Mouse (Mus musculus) ES-Bruce4 (cell line): Measurements from ENCODE around the gene Clstn2. TPM values are rescaled to one million over a fixed set of nuclear protein-coding genes. Genes with fewer than 3 reads are reported as not detected.

ENCODE experiments used
- H3K27ac ChIP-seq: 2 replicates; pipeline ENCODE4 v1.5.1; 2012; ENCODE audit warnings: low read length, inconsistent platforms; ENCODE audit not compliant: insufficient read depth
- H3K27me3 ChIP-seq: 2 replicates; pipeline ENCODE4 v1.6.1; 2012; ENCODE audit warnings: mild to moderate bottlenecking, low read length, inconsistent platforms; ENCODE audit not compliant: control insufficient read depth, poor library complexity, insufficient read depth, severe bottlenecking
- H3K36me3 ChIP-seq: 2 replicates; pipeline ENCODE4 v1.6.1; 2012; ENCODE audit warnings: inconsistent platforms, mild to moderate bottlenecking, low read length, moderate library complexity; ENCODE audit not compliant: control insufficient read depth, poor library complexity, insufficient read depth, severe bottlenecking
- H3K4me1 ChIP-seq: one replicate; pipeline ENCODE4 v1.8.1; 2011; ENCODE audit warnings: low read length; ENCODE audit not compliant: control insufficient read depth, insufficient read depth
- H3K4me3 ChIP-seq: 2 replicates; pipeline ENCODE4 v1.5.1; 2011; ENCODE audit warnings: low read depth, mild to moderate bottlenecking, low read length
- H3K9ac ChIP-seq: 2 replicates; pipeline ENCODE4 v1.6.1; 2012; ENCODE audit warnings: low read depth, mild to moderate bottlenecking, inconsistent platforms; ENCODE audit not compliant: poor library complexity, severe bottlenecking
- H3K9me3 ChIP-seq: replicated peaks from 2 replicates; pipeline ENCODE4 v1.6.1; 2012; ENCODE audit warnings: mild to moderate bottlenecking, low read length, inconsistent platforms; ENCODE audit not compliant: control insufficient read depth, poor library complexity, insufficient read depth, severe bottlenecking
- CTCF ChIP-seq: IDR thresholded peaks from one replicate; pipeline ENCODE4 v1.8.1; 2011; ENCODE audit warnings: low read depth, low read length
- EP300 ChIP-seq: IDR thresholded peaks from 2 replicates; pipeline ENCODE4 v1.6.1; 2011; ENCODE audit warnings: low read depth, low read length; ENCODE audit not compliant: insufficient read depth
- POLR2A ChIP-seq: IDR thresholded peaks from one replicate; pipeline ENCODE4 v1.8.1; 2011; ENCODE audit warnings: low read length; ENCODE audit not compliant: insufficient read depth
- polyA plus RNA-seq: library from polyadenylated mRNA; stranded (reverse); fragments of >200 nt; gene quantifications from 2 replicates; pipeline ENCODE4 v1.2.4, GENCODE M21; 2011; ENCODE audit warnings: low read depth; ENCODE audit not compliant: missing spikeins, insufficient read depth, insufficient read length

The Clstn2 gene
- polyA plus RNA-seq, 1 experiment: not detected

- Histone ChIP-seq H3K4me3 (no peak overlapping the region), H3K4me1 (no peaks in the 10 kb centered on the region), H3K27ac (no peak overlapping the region), H3K27me3 (no peaks in the 10 kb centered on the region), H3K36me3 (no peaks in the 10 kb centered on the region), H3K9me3 (no peaks in the 10 kb centered on the region), H3K9ac (no peak overlapping the region)
- TF ChIP-seq EP300 (no peak), CTCF (no peak), POLR2A (no peak)
Measured at GRCm38 (mm10) chr9:97599006-97599405, 434.0 kb downstream of the Clstn2 start.

- Histone ChIP-seq H3K36me3 (no peaks in the 10 kb centered on the region), H3K4me1 (no peaks in the 10 kb centered on the region), H3K9me3 (no peaks in the 10 kb centered on the region), H3K9ac (no peak overlapping the region), H3K27me3 (no peaks in the 10 kb centered on the region), H3K27ac (no peak overlapping the region), H3K4me3 (no peak overlapping the region)
- no peak for TF ChIP-seq CTCF
- no peak for TF ChIP-seq EP300
- no peak for TF ChIP-seq POLR2A
Measured at GRCm38 (mm10) chr9:97590712-97591111, 442.3 kb downstream of the Clstn2 start.

GRCm38 (mm10) chr9:97570881-97571280 lies 462.1 kb downstream of the Clstn2 start:
- H3K9me3 ChIP-seq: no peaks in the 10 kb centered on the region
- TF ChIP-seq CTCF (no peak), EP300 (no peak), POLR2A (no peak)
- H3K4me3 ChIP-seq: no peak overlapping the region
- no peak overlapping the region for H3K9ac ChIP-seq
- no peaks in the 10 kb centered on the region for H3K36me3 ChIP-seq
- H3K27ac ChIP-seq: no peak overlapping the region
- no peaks in the 10 kb centered on the region for H3K27me3 ChIP-seq
- H3K4me1 ChIP-seq: no peaks in the 10 kb centered on the region

DNA sequence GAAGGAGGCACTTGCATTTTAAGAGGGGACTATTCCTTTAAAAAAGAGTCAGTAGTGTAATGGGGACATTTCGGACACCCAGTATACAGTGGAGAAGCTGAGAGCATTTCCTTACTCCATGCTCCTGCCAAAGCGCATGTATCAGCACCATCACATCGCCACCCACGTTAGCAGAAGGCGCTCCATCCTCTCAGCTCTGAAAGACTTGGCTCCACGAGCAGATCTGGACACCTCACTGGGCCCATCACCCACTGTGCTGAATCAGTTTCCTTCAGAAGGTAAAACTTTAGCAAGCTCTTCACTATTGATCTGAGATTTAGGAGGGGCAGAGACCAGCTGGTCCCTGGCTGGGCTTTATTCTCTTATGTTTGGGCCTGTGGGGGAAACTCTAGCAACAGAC lies 469.9 kb downstream of the Clstn2 start:
- H3K27me3 ChIP-seq: no peaks in the 10 kb centered on the region
- H3K4me3 ChIP-seq: no peak overlapping the region
- no peaks in the 10 kb centered on the region for H3K36me3 ChIP-seq
- no peaks in the 10 kb centered on the region for H3K4me1 ChIP-seq
- no peaks in the 10 kb centered on the region for H3K9me3 ChIP-seq
- no peak overlapping the region for H3K27ac ChIP-seq
- no peak for TF ChIP-seq POLR2A
- no peak for TF ChIP-seq CTCF
- TF ChIP-seq EP300: no peak
- H3K9ac ChIP-seq: no peak overlapping the region

DNA sequence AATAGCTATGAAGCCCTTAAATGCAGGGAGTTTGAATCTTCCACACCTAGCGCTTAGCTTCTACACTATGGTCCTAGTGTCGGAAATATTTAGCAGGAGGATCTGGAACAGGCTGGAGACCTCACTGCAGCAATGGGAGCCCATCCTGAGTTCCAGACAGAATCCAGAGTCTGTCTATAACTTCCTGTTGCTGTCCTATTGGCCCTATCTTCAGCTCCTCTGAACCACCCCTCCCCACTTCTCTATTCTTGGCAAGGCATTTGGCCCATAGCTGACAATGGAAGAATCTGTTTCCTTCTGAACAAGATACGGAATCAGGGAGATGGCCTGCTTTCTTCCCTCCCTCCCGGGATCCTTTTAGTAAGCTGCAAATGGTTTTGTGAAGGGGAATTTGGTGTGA lies 488.6 kb downstream of the Clstn2 start:
- TF ChIP-seq CTCF (no peak), EP300 (no peak), POLR2A (no peak)
- Histone ChIP-seq H3K9ac (no peak overlapping the region), H3K4me1 (no peaks in the 10 kb centered on the region), H3K4me3 (no peak overlapping the region), H3K27me3 (no peaks in the 10 kb centered on the region), H3K27ac (no peak overlapping the region), H3K36me3 (no peaks in the 10 kb centered on the region), H3K9me3 (no peaks in the 10 kb centered on the region)

- H3K36me3 ChIP-seq: no peaks in the 10 kb centered on the region
- no peaks in the 10 kb centered on the region for H3K27me3 ChIP-seq
- H3K9ac ChIP-seq: no peak overlapping the region
- TF ChIP-seq CTCF (no peak), EP300 (no peak), POLR2A (no peak)
- no peak overlapping the region for H3K4me3 ChIP-seq
- no peaks in the 10 kb centered on the region for H3K4me1 ChIP-seq
- H3K27ac ChIP-seq: no peak overlapping the region
- H3K9me3 ChIP-seq: no peaks in the 10 kb centered on the region
Measured at GRCm38 (mm10) chr9:97541419-97541818, 491.6 kb downstream of the Clstn2 start.
